Mouse (Mus musculus): ENCODE results near the gene Trim8.

- TF ChIP-seq CTCF (IDR thresholded peaks at IDR 0.05; ENCODE audit: low read depth) (no peak), EP300 (IDR thresholded peaks at IDR 0.05; ENCODE audit: low read depth) (no peak)
Measured at GRCm38 (mm10) chr19:46470364-46471240, 30.9 kb upstream of the Trim8 start.
